Mouse (Mus musculus) embryonic facial prominence, embryonic 12.5 days (tissue): Measurements from ENCODE around the gene Vmn1r197. TPM values are rescaled to one million over a fixed set of nuclear protein-coding genes. Genes with fewer than 3 reads are reported as not detected.
"Not testable (repeated sequence)": the region's sequence is repeated elsewhere in the genome, so short reads cannot be mapped to it uniquely, and the experiment has no call there.

Experiments
- ATAC-seq: fragments of 200-750 bp; cut with Nextera tagmentation; 2 replicates; pipeline ENCODE4 v1.8.0; 2017; ENCODE audit not compliant: insufficient number of reproducible peaks, insufficient read depth, low FRiP score, low TSS enrichment
- H3K27ac ChIP-seq: fragments of 300-500 bp; sonication (generic); 2 replicates; pipeline ENCODE4 v1.5.1; 2016; ENCODE audit warnings: mild to moderate bottlenecking
- H3K27me3 ChIP-seq: fragments of 300-500 bp; sonication (generic); 2 replicates; pipeline ENCODE4 v1.6.1; 2016; ENCODE audit warnings: mild to moderate bottlenecking, moderate library complexity
- H3K36me3 ChIP-seq: fragments of 300-500 bp; sonication (generic); 2 replicates; pipeline ENCODE4 v1.6.1; 2016; ENCODE audit warnings: mild to moderate bottlenecking
- H3K4me1 ChIP-seq: fragments of 300-500 bp; sonication (generic); 2 replicates; pipeline ENCODE4 v1.6.1; 2016
- H3K4me2 ChIP-seq: fragments of 300-500 bp; sonication (generic); replicated peaks from 2 replicates; pipeline ENCODE4 v1.6.1; 2016; ENCODE audit warnings: mild to moderate bottlenecking, moderate library complexity
- H3K4me3 ChIP-seq: fragments of 300-500 bp; sonication (generic); 2 replicates; pipeline ENCODE4 v1.5.1; 2016; ENCODE audit warnings: mild to moderate bottlenecking
- H3K9ac ChIP-seq: fragments of 300-500 bp; sonication (generic); 2 replicates; pipeline ENCODE4 v1.6.1; 2016; ENCODE audit warnings: mild to moderate bottlenecking, moderate library complexity
- H3K9me3 ChIP-seq: fragments of 300-500 bp; sonication (generic); 2 replicates; pipeline ENCODE4 v1.6.1; 2016; ENCODE audit warnings: mild to moderate bottlenecking, moderate library complexity
- WGBS: fragments of 180-500 bp; shearing (Covaris S2); methylation state at CpG from one replicate; pipeline ENCODE4 v1.1.7; 2016; 5-methylcytosine and 5-hydroxymethylcytosine counted together
- polyA plus RNA-seq: library from polyadenylated mRNA; unstranded; fragments of >200 nt; fragmentation: Nextera tagmentation; extraction: Ambion mirVana; gene quantifications from 2 replicates; pipeline ENCODE4 v1.2.1, GENCODE M21; 2016

The Vmn1r197 gene
- polyA plus RNA-seq, result not detected in 2 replicates

DNA sequence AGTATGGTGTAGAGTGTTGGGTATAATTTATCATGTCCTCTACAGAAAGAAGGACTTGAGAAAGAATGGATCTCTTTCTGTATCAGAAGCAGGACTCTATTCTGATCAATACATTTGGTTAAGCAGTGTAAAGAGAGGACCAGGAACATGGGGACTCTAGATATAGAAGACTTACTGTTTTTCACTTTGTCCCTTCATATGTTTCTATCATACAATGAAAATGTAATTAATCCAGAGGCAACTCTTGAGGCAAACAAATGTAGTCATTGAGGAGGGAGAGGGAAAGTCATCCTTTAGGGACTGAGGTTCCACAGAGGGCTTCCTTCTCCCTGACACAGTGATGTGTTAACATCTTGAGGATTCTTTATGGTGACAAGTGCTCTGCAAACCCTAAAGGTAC lies at the start of gene Vmn1r197:
TSS of gene Vmn1r197 (plus strand) at position 301 of the 400 bp plus-strand sequence.
- H3K36me3 ChIP-seq, result no peaks in the 10 kb centered on the region
- no peak within 1 kb of the TSS for H3K4me3 ChIP-seq
- no peak within 1 kb of the TSS for H3K4me2 ChIP-seq
- no peak for ATAC-seq
- no peak within 1 kb of the TSS for H3K9ac ChIP-seq
- no peaks in the 10 kb centered on the region for H3K27me3 ChIP-seq
- no peaks in the 10 kb centered on the region for H3K4me1 ChIP-seq
- no peaks in the 10 kb centered on the region for H3K9me3 ChIP-seq
- H3K27ac ChIP-seq, result no peak within 1 kb of the TSS

- H3K4me1 ChIP-seq, result no peaks in the 10 kb centered on the region
- H3K27ac ChIP-seq, result no peak overlapping the region
- H3K4me2 ChIP-seq, result no peak overlapping the region
- WGBS, result 69% methylated on average over 2 of the region's 2 CpGs
- no peaks in the 10 kb centered on the region for H3K27me3 ChIP-seq
- no peaks in the 10 kb centered on the region for H3K36me3 ChIP-seq
- ATAC-seq, result no peak
- H3K9me3 ChIP-seq, result no peaks in the 10 kb centered on the region
- H3K9ac ChIP-seq, result no peak overlapping the region
- H3K4me3 ChIP-seq, result no peak overlapping the region
Observed at GRCm38 (mm10) chr13:22284578-22284977, 39.8 kb upstream of the Vmn1r197 start.

DNA sequence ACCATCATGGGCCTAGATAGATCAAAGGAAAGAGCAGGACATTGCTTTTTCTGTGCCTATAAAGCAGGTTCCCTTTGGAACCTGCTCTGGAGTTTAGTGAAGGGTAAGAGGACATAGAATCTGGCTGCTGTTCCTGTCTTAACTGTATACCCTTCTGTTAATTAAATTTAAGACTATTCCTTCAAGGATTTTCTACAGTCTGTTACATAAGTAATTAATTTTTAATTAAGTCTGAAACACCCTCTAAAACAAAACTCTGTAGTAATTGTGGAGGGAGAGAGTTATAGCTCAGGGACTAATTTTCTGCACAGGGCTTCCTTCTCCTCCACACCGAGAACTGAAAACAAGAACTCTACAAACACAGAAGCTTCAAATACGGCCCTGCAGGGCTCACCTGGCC lies 34.8 kb upstream of the Vmn1r197 start, which contains the start of gene Vmn1r196:
TSS of gene Vmn1r196 (plus strand) at position 301 of the 400 bp plus-strand sequence.
- no peak for ATAC-seq
- WGBS, result 65% methylated on average over 2 of the region's 2 CpGs
- H3K27me3 ChIP-seq, result no peaks in the 10 kb centered on the region

DNA sequence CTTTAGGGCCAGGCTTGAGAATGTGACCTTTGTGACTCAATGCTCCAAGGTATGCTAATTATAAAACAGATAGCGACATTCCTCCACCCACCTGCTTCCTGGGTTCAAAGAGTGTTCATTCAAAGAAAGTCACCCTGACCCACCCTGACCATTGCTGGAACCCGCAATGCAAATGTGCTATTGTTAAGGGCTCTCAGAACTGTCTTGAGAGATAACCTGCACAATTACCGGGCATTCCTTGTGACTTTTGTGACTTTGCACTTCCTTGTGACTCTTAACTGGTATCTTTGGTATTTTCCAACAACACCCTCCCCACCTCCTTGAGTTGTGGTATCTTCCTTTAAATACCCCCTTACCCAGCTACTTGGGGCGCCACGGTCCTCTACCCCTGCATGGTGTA lies 16.3 kb upstream of the Vmn1r197 start:
- not testable (repeated sequence) for ATAC-seq, H3K4me3 ChIP-seq, H3K9me3 ChIP-seq, H3K4me2 ChIP-seq, H3K9ac ChIP-seq, H3K36me3 ChIP-seq, H3K27me3 ChIP-seq, H3K27ac ChIP-seq, H3K4me1 ChIP-seq
- WGBS, result 90% methylated on average over 5 of the region's 5 CpGs

More for the DNA sequence above, 34.8 kb upstream of the Vmn1r197 start, which contains the start of gene Vmn1r196:
- no peak within 1 kb of the TSS for H3K27ac ChIP-seq
- no peaks in the 10 kb centered on the region for H3K36me3 ChIP-seq
- no peak within 1 kb of the TSS for H3K4me2 ChIP-seq
- H3K9me3 ChIP-seq, result no peaks in the 10 kb centered on the region
- H3K9ac ChIP-seq, result no peak within 1 kb of the TSS
- no peak within 1 kb of the TSS for H3K4me3 ChIP-seq
- H3K4me1 ChIP-seq, result no peaks in the 10 kb centered on the region

DNA sequence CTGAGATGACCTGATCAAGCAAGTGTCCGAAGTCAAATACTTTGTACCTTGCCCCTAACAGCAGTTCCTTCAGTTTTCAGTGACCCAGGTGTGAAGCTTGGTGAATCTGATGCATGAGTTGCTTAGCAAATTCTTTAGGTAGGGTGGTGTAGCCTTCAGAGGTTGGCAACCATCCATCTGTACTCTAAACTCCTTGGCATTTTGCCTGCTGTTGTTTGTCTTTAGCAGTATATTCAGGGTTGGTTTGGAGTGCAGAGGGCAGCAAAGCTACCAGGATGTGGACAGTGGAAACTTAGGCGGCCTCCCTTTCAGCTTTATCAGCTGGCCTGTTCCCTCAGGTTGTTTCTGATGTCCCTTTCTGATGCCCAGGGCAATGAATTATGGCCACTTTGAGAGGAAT lies 9.0 kb upstream of the Vmn1r197 start:
- no peaks in the 10 kb centered on the region for H3K4me1 ChIP-seq
- no peak overlapping the region for H3K27ac ChIP-seq
- no peak overlapping the region for H3K4me3 ChIP-seq
- 77% methylated on average over 2 of the region's 2 CpGs for WGBS
- no peak overlapping the region for H3K9ac ChIP-seq
- H3K27me3 ChIP-seq, result no peaks in the 10 kb centered on the region
- no peak overlapping the region for H3K4me2 ChIP-seq
- H3K36me3 ChIP-seq, result no peaks in the 10 kb centered on the region
- no peak for ATAC-seq
- no peaks in the 10 kb centered on the region for H3K9me3 ChIP-seq

DNA sequence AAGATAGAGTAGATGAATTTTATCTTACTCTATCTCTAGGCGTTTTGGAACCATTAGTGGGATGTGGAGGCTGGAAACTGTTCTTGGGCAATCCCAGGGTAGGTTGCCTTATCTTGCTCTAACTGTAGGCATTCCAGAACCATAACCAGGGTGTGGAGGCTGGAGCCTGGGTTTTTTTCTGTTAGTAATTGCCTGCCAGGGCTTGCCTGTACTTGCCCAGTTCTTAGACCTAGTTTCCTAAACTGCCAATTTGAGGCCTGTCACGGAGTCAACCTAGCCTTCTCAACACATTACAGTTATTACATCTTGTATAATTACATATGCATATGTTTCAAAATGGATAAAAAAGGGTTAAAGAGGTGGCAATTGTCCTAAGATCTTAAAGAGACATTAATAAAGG lies 7.0 kb upstream of the Vmn1r197 start:
- Histone ChIP-seq H3K4me1 (no peaks in the 10 kb centered on the region), H3K27ac (no peak overlapping the region), H3K27me3 (no peaks in the 10 kb centered on the region), H3K4me3 (no peak overlapping the region), H3K9me3 (no peaks in the 10 kb centered on the region), H3K4me2 (no peak overlapping the region), H3K9ac (no peak overlapping the region), H3K36me3 (no peaks in the 10 kb centered on the region)
- ATAC-seq, result no peak
- 75% methylated on average over 2 of the region's 2 CpGs for WGBS

DNA sequence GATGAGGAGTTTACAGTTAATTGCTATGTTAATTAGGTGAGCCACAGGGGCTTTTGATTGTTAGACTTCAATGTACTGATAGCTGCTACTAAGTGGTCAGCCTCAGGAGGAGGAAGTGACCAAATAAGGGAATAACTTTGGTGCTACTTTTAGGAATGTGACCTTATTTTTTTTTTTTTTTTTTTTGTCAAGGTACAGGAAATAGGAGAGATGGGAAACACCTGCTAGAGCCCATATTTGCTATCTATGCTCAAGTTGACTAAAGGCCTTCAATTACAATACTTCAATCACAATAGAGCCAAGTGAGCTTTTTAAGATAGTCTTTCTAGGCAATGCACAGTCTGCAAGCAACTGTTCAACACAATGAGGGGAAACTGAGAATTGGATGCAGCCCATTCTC lies 4.3 kb upstream of the Vmn1r197 start:
- Histone ChIP-seq H3K4me1 (no peaks in the 10 kb centered on the region), H3K9me3 (no peaks in the 10 kb centered on the region), H3K27me3 (no peaks in the 10 kb centered on the region), H3K4me2 (no peak overlapping the region), H3K4me3 (no peak overlapping the region), H3K36me3 (no peaks in the 10 kb centered on the region), H3K9ac (no peak overlapping the region), H3K27ac (no peak overlapping the region)
- no peak for ATAC-seq

- Histone ChIP-seq H3K4me3 (no peak overlapping the region), H3K9me3 (no peaks in the 10 kb centered on the region), H3K9ac (no peak overlapping the region), H3K4me1 (no peaks in the 10 kb centered on the region), H3K27ac (no peak overlapping the region), H3K4me2 (no peak overlapping the region), H3K36me3 (no peaks in the 10 kb centered on the region), H3K27me3 (no peaks in the 10 kb centered on the region)
- no peak for ATAC-seq
- WGBS, result 71% methylated on average over 2 of the region's 2 CpGs
Observed at GRCm38 (mm10) chr13:22333269-22333668, 8.9 kb downstream of the Vmn1r197 start.

GRCm38 (mm10) chr13:22335565-22335964 lies 11.2 kb downstream of the Vmn1r197 start:
- Histone ChIP-seq H3K4me1 (no peaks in the 10 kb centered on the region), H3K27ac (no peak overlapping the region), H3K4me2 (no peak overlapping the region), H3K9ac (no peak overlapping the region), H3K36me3 (no peaks in the 10 kb centered on the region), H3K9me3 (no peaks in the 10 kb centered on the region), H3K4me3 (no peak overlapping the region), H3K27me3 (no peaks in the 10 kb centered on the region)
- ATAC-seq, result no peak
- WGBS, result 89% methylated on average over 1 of the region's 1 CpGs

DNA sequence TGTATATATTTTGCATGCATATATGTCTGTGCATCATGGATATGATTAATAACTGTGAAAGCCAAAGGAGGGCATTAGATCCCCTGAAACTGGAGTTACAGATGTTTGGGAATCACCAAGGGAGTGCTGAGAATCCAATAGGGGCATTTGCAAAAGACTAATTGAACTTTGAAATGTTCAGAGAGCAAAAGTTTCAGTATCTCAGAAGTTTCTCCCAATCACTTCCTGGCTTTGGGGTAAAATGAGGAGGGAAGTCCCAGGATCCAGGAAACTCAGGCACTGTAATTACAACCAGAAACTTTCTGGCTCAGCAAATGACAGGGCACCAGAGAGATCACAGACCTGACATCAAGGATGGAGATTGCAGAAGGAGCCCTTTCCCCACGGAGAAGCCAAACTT lies 25.7 kb downstream of the Vmn1r197 start, which contains the start of gene Vmn1r198:
TSS of gene Vmn1r198 (plus strand) at position 301 of the 400 bp plus-strand sequence.
- Histone ChIP-seq H3K36me3 (no peaks in the 10 kb centered on the region), H3K4me1 (no peaks in the 10 kb centered on the region), H3K9me3 (no peaks in the 10 kb centered on the region), H3K4me2 (no peak within 1 kb of the TSS), H3K4me3 (no peak within 1 kb of the TSS), H3K27me3 (no peaks in the 10 kb centered on the region), H3K9ac (no peak within 1 kb of the TSS), H3K27ac (no peak within 1 kb of the TSS)
- no peak for ATAC-seq
- WGBS, result 24% methylated on average over 1 of the region's 1 CpGs

GRCm38 (mm10) chr13:22350813-22351212 lies 26.4 kb downstream of the Vmn1r197 start:
- no peak overlapping the region for H3K9ac ChIP-seq
- H3K36me3 ChIP-seq, result no peaks in the 10 kb centered on the region
- no peak overlapping the region for H3K4me2 ChIP-seq
- ATAC-seq, result no peak
- H3K4me1 ChIP-seq, result no peaks in the 10 kb centered on the region
- H3K27ac ChIP-seq, result no peak overlapping the region
- 89% methylated on average over 1 of the region's 1 CpGs for WGBS
- no peaks in the 10 kb centered on the region for H3K27me3 ChIP-seq
- H3K9me3 ChIP-seq, result no peaks in the 10 kb centered on the region
- H3K4me3 ChIP-seq, result no peak overlapping the region

GRCm38 (mm10) chr13:22379518-22379917 lies 55.1 kb downstream of the Vmn1r197 start, which contains the start of gene Vmn1r199:
Gene Vmn1r199 (plus strand): TSS chr13:22379818.
- Histone ChIP-seq H3K27ac (no peak within 1 kb of the TSS), H3K36me3 (no peaks in the 10 kb centered on the region), H3K27me3 (no peaks in the 10 kb centered on the region), H3K9ac (no peak within 1 kb of the TSS), H3K4me1 (no peaks in the 10 kb centered on the region), H3K4me2 (no peak within 1 kb of the TSS), H3K9me3 (no peaks in the 10 kb centered on the region), H3K4me3 (no peak within 1 kb of the TSS)
- no peak for ATAC-seq
- WGBS, result 71% methylated on average over 2 of the region's 2 CpGs

DNA sequence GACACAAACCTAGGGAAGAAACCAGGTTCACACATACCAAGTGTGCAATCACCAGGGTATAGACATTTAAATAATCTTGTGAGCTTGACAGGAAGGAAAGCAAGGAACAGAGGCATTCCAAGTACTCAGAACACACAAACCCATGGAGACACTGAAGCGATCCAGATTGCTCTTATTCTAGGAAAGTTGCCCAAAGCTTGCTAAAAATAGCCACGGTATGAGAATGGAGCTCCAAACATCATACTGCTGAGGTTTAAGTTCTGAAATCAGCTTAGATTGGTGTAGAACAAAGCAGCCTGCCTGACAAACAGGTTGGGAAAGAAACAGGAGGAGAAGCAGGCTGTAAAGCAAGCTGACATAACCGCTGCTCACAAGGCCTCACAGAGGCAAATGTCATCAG lies 56.7 kb downstream of the Vmn1r197 start:
- not testable (repeated sequence) for H3K27me3 ChIP-seq, H3K9ac ChIP-seq, H3K4me1 ChIP-seq, ATAC-seq, H3K36me3 ChIP-seq, H3K4me2 ChIP-seq, H3K9me3 ChIP-seq, H3K27ac ChIP-seq, H3K4me3 ChIP-seq
- WGBS, result 83% methylated on average over 3 of the region's 3 CpGs
